Mouse (Mus musculus): Measurements from ENCODE around the gene Mrc1.

The Mrc1 gene

GRCm38 (mm10) chr2:14244157-14244556, 15.0 kb downstream of the Mrc1 start:
- no peak for DNase-seq (ENCODE audit: low read depth)

DNA sequence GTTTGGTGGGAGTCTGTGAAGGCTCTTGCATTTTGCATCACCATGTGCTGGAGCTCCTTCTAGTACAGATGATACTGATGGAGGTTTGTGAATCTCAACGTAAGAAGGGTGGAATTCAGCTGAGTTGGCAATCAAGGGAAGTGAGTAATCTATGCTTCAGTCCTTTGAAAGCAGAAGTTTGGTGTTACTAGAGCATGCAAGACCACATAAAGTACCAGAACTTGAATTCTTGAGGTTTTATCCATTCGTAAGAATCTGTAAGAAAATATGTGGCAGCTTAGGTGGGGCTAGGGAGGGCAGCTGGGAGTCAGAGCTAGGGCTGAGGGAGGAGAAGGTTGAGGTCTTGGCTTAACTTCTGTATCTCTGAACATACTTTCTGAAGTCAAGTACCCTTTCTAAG, 15.5 kb downstream of the Mrc1 start:
- DNase-seq (ENCODE audit: low read depth): peak; percentile 13

- DNase-seq (ENCODE audit: low read depth): no peak
Observed at GRCm38 (mm10) chr2:14249839-14250564, 20.8 kb downstream of the Mrc1 start.

- no peak for DNase-seq (ENCODE audit: low read depth)
Observed at GRCm38 (mm10) chr2:14251938-14252337, 22.7 kb downstream of the Mrc1 start.

DNA sequence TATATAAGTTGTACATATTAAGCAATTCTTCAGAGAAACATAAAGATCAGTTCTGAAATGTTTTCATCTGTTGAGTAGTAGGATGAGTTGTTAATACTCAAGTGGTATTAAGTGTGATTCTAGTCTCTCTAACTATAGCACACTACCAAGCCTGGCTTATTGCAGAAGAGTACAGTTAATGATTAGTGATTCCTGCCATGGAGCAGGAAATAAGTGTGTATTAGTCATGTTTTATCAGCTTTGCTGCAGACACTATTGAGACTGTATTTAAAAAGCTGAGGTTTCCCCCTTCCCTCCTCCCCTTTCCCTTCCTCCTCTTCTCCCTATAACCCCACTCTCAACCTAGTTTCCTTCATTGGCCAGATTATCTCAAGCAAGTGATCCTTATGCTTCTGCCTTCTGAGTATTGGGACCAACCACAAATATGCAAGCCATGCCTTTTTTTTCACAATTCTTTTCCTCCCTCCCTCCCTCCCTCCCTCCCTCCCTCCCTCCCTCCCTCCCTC, 29.2 kb downstream of the Mrc1 start:
- no peak for DNase-seq (ENCODE audit: low read depth)

GRCm38 (mm10) chr2:14262090-14262489, 32.9 kb downstream of the Mrc1 start:
- no peak for DNase-seq (ENCODE audit: low read depth)

- no peak for DNase-seq (ENCODE audit: low read depth)
Observed at GRCm38 (mm10) chr2:14269160-14269559, 40.0 kb downstream of the Mrc1 start.

GRCm38 (mm10) chr2:14272088-14272487, 42.9 kb downstream of the Mrc1 start:
- no peak for DNase-seq (ENCODE audit: low read depth)

GRCm38 (mm10) chr2:14275796-14276195, 46.6 kb downstream of the Mrc1 start:
- no peak for DNase-seq (ENCODE audit: low read depth)

DNA sequence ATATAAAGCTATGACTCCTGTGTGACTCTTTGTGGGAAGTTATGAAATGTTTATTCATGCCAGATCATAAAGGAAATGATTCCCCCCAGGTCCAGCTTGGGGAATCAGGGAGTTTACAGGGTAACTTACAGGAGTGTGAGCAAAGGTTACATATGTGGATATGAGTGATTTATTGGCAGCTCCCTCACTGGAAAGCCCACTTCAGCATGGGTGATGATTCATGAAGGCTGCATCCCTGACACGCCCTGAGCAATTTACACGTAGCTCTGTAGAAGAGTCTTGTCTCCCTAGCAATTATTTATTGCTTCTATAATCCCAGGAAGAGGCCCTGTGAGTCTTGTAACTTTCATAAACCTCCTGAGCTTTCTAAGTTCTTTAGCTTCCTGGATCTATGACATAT, 50.1 kb downstream of the Mrc1 start:
- peak; percentile 55 for DNase-seq (ENCODE audit: low read depth)

GRCm38 (mm10) chr2:14279795-14280194, 50.6 kb downstream of the Mrc1 start:
- no peak for DNase-seq (ENCODE audit: low read depth)

DNA sequence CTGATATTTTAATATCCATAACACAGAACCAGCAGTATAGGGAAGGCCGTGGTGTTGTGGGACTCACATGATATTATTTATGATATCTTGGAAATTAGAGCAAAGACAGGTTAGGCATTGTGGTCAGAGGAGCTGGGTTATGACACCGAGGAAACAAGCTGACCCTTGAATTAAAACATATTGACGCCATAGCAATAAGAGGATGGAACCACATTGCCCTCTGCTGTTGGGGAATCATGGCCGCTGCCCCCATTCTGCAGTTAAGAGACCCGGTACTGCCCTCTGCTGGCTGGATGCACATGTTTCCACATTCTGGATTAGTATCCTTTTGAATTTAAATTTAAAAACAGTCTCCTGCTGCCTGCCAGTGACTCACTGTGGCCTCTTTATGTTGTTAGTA, 66.1 kb downstream of the Mrc1 start:
- DNase-seq (ENCODE audit: low read depth): peak; percentile 95

DNA sequence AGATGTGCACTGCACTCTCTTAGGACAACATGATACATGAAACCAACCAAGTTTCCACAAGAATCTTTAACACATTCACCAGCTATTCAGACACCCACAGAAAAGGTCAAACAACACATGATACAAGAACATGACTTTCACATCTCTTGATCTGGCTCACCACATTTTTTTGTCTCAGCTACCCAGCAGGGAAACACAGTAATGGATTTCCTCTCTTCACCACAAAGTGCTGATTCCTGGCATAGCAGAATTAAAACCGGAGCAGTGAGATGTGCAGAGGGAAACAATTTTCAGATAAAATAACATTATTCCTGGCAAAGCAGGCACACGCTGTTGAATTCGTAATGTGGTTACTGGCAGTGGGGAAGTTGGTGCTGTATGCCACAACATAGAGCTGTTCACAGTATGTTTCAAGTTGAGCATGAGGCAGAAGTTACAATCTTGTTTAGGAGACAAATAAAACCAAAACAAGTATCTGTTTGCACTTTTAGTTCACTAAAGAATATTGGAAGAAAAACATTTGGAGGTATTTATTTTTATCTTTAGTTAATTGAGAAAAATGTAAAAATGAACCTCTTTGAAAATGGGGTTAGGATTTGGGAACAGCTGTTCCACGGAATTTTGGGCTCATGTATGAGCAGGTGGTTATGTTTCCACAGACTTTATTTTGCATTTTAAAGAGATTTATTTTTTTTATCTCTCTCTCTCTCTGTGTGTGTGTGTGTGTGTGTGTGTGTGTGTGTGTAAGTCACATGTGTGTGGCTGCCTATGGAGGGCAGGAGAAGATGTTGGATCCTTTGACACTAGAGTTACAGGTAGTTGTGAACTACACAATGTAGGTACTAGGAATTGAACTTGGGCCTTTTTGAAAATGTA, 83.6 kb downstream of the Mrc1 start:
- DNase-seq (ENCODE audit: low read depth): no peak

DNA sequence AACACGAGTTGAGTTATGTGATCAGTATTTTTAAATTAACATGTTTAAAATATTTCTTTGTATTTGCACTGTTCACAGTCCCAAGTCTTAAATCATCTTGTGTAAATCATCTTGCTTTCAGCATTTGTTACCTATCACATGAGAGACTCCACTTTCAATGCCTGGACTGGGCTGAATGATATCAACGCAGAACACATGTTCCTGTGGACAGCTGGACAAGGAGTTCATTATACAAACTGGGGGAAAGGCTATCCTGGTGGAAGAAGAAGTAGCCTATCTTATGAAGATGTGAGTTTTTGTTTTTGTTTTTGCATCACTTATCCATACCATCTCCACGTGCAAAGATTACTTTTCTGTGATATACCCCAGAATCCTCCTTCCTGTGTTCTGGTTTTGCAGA, 85.9 kb downstream of the Mrc1 start:
- DNase-seq (ENCODE audit: low read depth): no peak

GRCm38 (mm10) chr2:14341652-14342308, 112.6 kb downstream of the Mrc1 start:
- peak; percentile 85 for DNase-seq (ENCODE audit: low read depth)

DNA sequence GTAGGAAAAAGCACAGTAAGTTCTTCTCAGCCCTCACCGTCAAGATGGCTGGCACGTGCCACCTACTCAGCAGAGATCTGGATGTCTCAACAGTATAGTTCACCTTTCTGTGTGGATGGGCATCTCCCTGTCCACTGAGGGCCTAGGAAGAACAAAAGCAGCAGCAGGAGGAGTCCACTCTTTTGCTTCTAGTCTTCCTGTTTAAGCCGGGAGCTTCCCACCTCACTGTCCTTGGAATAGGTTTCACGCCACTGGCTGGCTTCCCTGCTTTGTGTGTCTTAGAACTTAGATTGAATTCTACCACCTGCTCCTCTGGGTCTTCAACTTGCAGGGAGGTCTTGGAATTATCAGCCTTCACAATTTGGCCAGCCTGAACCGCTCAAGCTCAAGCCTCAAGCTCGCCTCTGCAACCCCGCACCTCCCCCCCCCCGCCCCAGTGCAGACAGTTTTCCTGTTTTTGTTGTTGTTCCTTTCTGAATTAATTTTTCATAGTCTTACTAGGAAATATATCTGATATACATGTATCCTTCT, 113.2 kb downstream of the Mrc1 start:
- DNase-seq (ENCODE audit: low read depth): no peak

All from NIH3T3 (cell line).